Mouse (Mus musculus) limb, embryonic 11.5 days (tissue): ENCODE measurements around the gene Acot1. TPM values are rescaled to one million over a fixed set of nuclear protein-coding genes. Genes with fewer than 3 reads are reported as not detected.
A peak's percentile ranks its signal among the peaks of the same experiment; 100 is the strongest.
"Not testable (repeated sequence)": the region's sequence is repeated elsewhere in the genome, so short reads cannot be mapped to it uniquely, and the experiment has no call there.

Experiments used
- ATAC-seq: fragments of 200-750 bp; cut with Nextera tagmentation; 2 replicates; pipeline ENCODE4 v1.8.0; 2017; ENCODE audit warnings: low read depth; ENCODE audit not compliant: insufficient number of reproducible peaks, low FRiP score, low TSS enrichment
- DNase-seq: peaks from one replicate; pipeline ENCODE4 v3.0.0-alpha.2; 2015; ENCODE audit warnings: low spot score
- H3K27ac ChIP-seq: fragments of 300-500 bp; sonication (generic); replicated peaks from 2 replicates; pipeline ENCODE4 v1.5.1; 2014; ENCODE audit warnings: low read depth, mild to moderate bottlenecking, low read length
- H3K27me3 ChIP-seq: fragments of 300-500 bp; sonication (generic); 2 replicates; pipeline ENCODE4 v1.6.1; 2014; ENCODE audit warnings: mild to moderate bottlenecking, low read length, mixed read lengths; ENCODE audit not compliant: control insufficient read depth, insufficient read depth
- H3K36me3 ChIP-seq: fragments of 300-500 bp; sonication (generic); 2 replicates; pipeline ENCODE4 v1.6.1; 2014; ENCODE audit warnings: mild to moderate bottlenecking, low read length, moderate library complexity, mixed read lengths; ENCODE audit not compliant: control insufficient read depth, insufficient read depth
- H3K4me1 ChIP-seq: fragments of 300-500 bp; sonication (generic); 2 replicates; pipeline ENCODE4 v1.6.1; 2014; ENCODE audit warnings: low read length, mixed read lengths; ENCODE audit not compliant: control insufficient read depth, insufficient read depth
- H3K4me2 ChIP-seq: fragments of 300-500 bp; sonication (generic); 2 replicates; pipeline ENCODE4 v1.6.1; 2014; ENCODE audit warnings: low read depth, mild to moderate bottlenecking, moderate library complexity; ENCODE audit not compliant: severe bottlenecking
- H3K4me3 ChIP-seq: fragments of 300-500 bp; sonication (generic); 2 replicates; pipeline ENCODE4 v1.5.1; 2014; ENCODE audit warnings: low read depth, low read length
- H3K9ac ChIP-seq: fragments of 300-500 bp; sonication (generic); 2 replicates; pipeline ENCODE4 v1.6.1; 2014; ENCODE audit warnings: mild to moderate bottlenecking, low read length
- H3K9me3 ChIP-seq: fragments of 300-500 bp; sonication (generic); 2 replicates; pipeline ENCODE4 v1.6.1; 2016; ENCODE audit warnings: low read length; ENCODE audit not compliant: control insufficient read depth
- WGBS: fragments of 180-500 bp; shearing (Covaris S2); extraction: QIAGEN DNeasy Blood & Tissue Kit; methylation state at CpG from one replicate; pipeline ENCODE4 v1.1.7; 2014; 5-methylcytosine and 5-hydroxymethylcytosine counted together
- polyA plus RNA-seq: library from polyadenylated mRNA; unstranded; fragments of >200 nt; fragmentation: Nextera tagmentation; extraction: Ambion mirVana; gene quantifications from 2 replicates; pipeline ENCODE4 v1.2.1, GENCODE M21; 2014

The Acot1 gene
- 31.2 and 38.6 TPM in 2 replicates for polyA plus RNA-seq

DNA sequence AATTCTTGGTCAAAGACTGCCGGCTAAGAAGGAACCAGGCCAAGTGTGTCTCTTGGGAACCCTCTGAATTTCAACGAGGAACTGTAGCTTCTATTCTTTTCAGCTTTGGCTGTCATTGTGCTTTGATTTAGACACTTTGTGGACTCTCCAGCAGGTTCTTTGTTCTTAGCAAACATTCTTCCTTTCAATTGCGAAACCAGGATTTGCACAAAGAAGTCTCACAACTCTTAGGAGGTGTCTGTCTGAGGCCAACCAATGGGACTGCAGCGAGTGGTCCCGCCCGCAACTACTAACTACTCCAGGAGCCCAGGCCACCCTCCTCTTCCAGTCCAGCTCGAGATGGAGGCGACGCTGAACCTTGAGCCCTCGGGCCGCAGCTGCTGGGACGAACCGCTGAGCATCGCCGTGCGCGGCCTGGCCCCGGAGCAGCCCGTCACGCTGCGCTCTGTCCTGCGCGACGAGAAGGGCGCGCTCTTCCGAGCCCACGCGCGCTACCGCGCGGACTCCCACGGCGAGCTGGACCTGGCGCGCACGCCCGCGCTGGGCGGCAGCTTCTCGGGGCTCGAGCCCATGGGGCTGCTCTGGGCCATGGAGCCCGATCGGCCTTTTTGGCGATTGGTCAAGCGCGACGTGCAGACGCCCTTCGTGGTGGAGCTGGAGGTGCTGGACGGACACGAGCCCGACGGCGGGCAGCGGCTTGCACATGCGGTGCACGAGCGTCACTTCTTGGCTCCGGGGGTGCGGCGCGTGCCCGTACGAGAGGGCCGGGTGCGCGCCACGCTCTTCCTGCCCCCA is at the start of gene Acot1:
TSS of gene Acot1 (plus strand) at position 320 of the 795 bp plus-strand sequence.
- DNase-seq (peak; percentile 77), ATAC-seq (peak; percentile 94; the same call in 1 of the 2 replicates)
- H3K27ac ChIP-seq, H3K4me1 ChIP-seq, H3K9me3 ChIP-seq, H3K36me3 ChIP-seq, H3K27me3 ChIP-seq: not testable (repeated sequence)
- Histone ChIP-seq H3K9ac (peak within 1 kb of the TSS; percentile 67), H3K4me3 (peak within 1 kb of the TSS; percentile 35), H3K4me2 (peak within 1 kb of the TSS; percentile 42)
- 2% methylated on average over 53 of the region's 70 CpGs for WGBS

DNA sequence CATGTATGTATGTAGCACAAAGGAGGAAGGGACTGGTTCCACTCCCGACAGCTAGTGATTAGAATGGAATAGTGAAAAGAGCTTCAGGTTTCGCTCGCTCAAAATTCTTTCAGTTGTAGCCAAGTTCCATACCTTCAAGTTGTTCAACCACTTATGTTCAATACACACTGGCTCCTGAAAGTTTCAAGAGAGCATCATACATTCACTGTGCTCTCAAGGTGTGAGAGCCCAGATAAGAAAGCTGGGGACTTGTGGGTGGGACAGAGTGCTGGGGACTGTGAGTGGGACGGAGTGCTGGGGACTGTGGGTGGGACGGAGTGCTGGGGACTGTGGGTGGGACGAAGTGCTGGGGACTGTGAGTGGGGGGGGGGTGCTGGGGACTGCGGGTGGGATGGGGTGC is 44.1 kb upstream of the Acot1 start:
- Histone ChIP-seq H3K9ac (no peak overlapping the region), H3K4me3 (no peak overlapping the region), H3K4me2 (no peak overlapping the region), H3K4me1 (no peaks in the 10 kb centered on the region), H3K9me3 (no peaks in the 10 kb centered on the region), H3K27me3 (no peaks in the 10 kb centered on the region), H3K36me3 (no peaks in the 10 kb centered on the region), H3K27ac (no peak overlapping the region)
- ATAC-seq (no peak), DNase-seq (no peak)
- WGBS: 78% methylated on average over 7 of the region's 7 CpGs

- Histone ChIP-seq H3K27me3 (no peaks in the 10 kb centered on the region), H3K4me3 (no peak overlapping the region), H3K9ac (no peak overlapping the region), H3K36me3 (no peaks in the 10 kb centered on the region), H3K4me2 (no peak overlapping the region), H3K9me3 (no peaks in the 10 kb centered on the region), H3K27ac (no peak overlapping the region), H3K4me1 (no peaks in the 10 kb centered on the region)
- ATAC-seq (no peak), DNase-seq (peak; percentile 58)
- 73% methylated on average over 2 of the region's 2 CpGs for WGBS
These were observed 37.2 kb upstream of the Acot1 start for GRCm38 (mm10) chr12:83972117-83972516.

DNA sequence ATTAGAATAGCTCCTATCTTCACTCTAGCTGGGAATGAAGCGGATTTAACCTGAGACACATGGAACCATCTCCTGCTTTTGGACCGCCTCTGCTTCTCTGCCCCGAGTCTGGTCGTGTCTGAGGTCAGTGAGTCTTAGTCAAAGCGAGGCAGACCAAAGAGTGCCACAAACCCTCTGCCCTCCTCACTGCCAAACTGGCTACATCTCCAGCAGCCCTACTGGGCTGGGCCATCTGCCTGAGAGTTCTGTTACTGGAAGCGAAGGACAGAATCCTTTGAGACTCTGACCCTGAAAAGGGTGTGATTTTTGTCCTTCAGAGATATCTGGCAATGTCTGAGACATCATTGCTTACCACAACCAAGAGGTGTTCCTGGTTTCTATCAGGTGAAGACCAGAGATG is 30.4 kb upstream of the Acot1 start:
- 94% methylated on average over 6 of the region's 6 CpGs for WGBS
- Histone ChIP-seq H3K4me3 (no peak overlapping the region), H3K9me3 (no peaks in the 10 kb centered on the region), H3K4me1 (no peaks in the 10 kb centered on the region), H3K9ac (no peak overlapping the region), H3K4me2 (no peak overlapping the region), H3K27ac (no peak overlapping the region), H3K27me3 (no peaks in the 10 kb centered on the region), H3K36me3 (no peaks in the 10 kb centered on the region)
- ATAC-seq: no peak
- no peak for DNase-seq

DNA sequence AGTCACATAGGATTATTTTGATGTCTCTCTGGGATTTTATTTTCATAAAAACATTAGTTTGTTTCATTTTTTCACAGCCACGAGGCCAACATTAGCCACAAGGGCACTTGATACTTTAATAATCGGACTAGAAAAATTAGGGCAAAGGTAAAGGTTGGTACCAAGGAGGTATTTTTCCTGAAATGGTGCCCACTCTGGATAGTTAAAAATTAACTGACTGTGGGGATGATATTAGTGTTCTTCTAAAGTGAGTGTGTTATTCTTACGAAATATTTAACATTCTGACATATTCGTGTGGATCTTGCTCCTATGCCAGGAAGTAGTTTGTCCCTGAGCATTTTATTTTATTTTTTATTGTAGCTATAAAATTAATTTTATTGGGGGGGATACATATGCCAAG is 27.7 kb upstream of the Acot1 start:
- DNase-seq: no peak
- Histone ChIP-seq H3K36me3 (no peaks in the 10 kb centered on the region), H3K4me2 (no peak overlapping the region), H3K4me1 (no peaks in the 10 kb centered on the region), H3K4me3 (no peak overlapping the region), H3K27ac (no peak overlapping the region), H3K9ac (no peak overlapping the region), H3K27me3 (no peaks in the 10 kb centered on the region), H3K9me3 (no peaks in the 10 kb centered on the region)
- 89% methylated on average over 4 of the region's 4 CpGs for WGBS
- ATAC-seq: no peak

DNA sequence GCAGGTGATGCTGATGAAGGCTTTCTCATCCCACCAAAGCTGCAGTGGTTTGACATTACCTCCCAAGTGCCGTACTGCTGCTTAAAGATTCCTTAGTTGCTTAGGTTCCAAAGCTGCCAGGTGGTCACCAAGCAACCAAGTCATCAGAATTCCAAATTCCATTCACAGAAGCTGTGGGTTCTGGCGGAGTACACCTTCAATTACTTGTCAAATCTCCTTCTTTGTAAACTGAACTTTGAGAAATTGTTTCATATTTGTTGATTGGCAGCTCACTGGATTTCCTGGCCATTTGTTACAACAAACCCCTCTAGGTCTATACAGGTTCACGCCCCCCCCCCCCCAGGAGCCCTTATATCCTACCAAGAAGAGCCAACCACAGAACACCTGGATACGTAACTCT is 24.5 kb upstream of the Acot1 start, which contains the start of gene Heatr4:
TSS of gene Heatr4 (minus strand) at position 101 of the 400 bp plus-strand sequence.
- H3K9ac ChIP-seq: no peak within 1 kb of the TSS
- ATAC-seq (no peak), DNase-seq (no peak)
- H3K4me1 ChIP-seq: no peaks in the 10 kb centered on the region
- no peaks in the 10 kb centered on the region for H3K9me3 ChIP-seq
- H3K27me3 ChIP-seq: no peaks in the 10 kb centered on the region
- no peak within 1 kb of the TSS for H3K4me3 ChIP-seq
- WGBS: 85% methylated on average over 4 of the region's 4 CpGs
- no peaks in the 10 kb centered on the region for H3K36me3 ChIP-seq
- no peak within 1 kb of the TSS for H3K27ac ChIP-seq
- H3K4me2 ChIP-seq: no peak within 1 kb of the TSS

DNA sequence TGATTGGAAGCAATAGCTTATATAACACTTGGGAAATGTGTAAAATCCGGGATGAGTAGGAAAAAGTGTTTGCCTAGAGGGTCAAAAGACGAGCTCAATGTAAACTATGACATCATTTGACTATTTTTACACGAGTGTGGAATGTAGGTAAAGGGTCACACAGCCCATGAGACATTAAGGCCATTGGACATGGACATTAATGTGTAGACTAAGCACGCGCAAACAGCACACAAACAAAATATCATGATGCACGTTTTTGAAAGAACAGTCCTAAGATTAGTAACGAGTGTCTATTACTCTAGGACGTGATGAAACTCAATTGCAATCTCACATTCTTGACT is 22.1 kb upstream of the Acot1 start:
- DNase-seq (no peak), ATAC-seq (no peak; the same call in 1 of the 2 replicates)
- H3K27me3 ChIP-seq: no peaks in the 10 kb centered on the region
- H3K4me3 ChIP-seq: peak overlapping the region; percentile 55
- H3K4me1 ChIP-seq: no peaks in the 10 kb centered on the region
- H3K27ac ChIP-seq: no peak overlapping the region
- no peaks in the 10 kb centered on the region for H3K9me3 ChIP-seq
- H3K4me2 ChIP-seq: peak overlapping the region; percentile 47
- H3K9ac ChIP-seq: peak overlapping the region; percentile 73; the same call in 1 of the 2 replicates
- 43% methylated on average over 8 of the region's 8 CpGs for WGBS
- H3K36me3 ChIP-seq: no peaks in the 10 kb centered on the region

DNA sequence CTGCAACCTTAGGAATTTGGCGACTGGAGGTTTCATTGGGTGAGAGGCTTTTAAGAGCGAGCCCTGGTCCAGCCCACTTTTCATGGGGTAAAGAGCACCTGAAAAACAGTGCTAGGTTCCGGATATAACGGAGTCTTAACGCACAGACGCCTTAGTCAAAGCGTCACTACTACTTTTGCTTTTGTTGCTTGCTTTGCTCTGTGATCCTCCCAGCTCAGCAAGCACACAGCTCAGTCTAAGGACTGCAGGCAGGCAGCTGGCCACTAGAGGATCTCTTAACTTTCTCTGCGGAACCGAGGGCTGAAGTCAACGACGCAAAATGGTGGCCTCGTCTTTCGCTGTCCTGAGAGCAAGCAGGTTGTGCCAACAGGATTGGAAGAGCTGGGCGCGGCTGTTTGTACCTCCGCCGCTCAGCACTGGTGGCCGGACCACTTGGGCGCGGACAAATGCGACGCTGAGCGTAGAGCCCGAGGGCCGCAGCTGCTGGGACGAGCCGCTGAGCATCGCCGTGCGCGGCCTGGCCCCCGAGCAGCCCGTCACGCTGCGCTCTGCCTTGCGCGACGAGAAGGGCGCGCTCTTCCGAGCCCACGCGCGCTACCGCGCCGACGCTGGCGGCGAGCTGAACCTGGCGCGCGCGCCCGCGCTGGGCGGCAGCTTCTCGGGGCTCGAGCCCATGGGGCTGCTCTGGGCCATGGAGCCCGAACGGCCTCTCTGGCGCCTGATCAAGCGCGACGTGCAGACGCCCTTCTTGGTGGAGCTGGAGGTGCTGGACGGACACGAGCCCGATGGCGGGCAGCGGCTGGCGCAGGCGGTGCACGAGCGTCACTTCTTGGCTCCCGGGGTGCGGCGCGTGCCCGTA is 21.5 kb upstream of the Acot1 start, which contains the start of gene Acot2:
TSS of gene Acot2 (plus strand) at position 279 of the 859 bp plus-strand sequence.
- Histone ChIP-seq H3K27ac (peak within 1 kb of the TSS; percentile 71), H3K4me3 (peak within 1 kb of the TSS; percentile 55), H3K9ac (peak within 1 kb of the TSS; percentile 73), H3K9me3 (no peaks in the 10 kb centered on the region), H3K4me1 (no peaks in the 10 kb centered on the region), H3K4me2 (peak within 1 kb of the TSS; percentile 47), H3K36me3 (no peaks in the 10 kb centered on the region), H3K27me3 (no peaks in the 10 kb centered on the region)
- DNase-seq: peak; percentile 84
- under 1% methylated on average over 66 of the region's 80 CpGs for WGBS
- peak; percentile 79 for ATAC-seq
